Mouse (Mus musculus) MEL-GATA-1-ER (cell line): ENCODE results near the gene Gngt2.
"Not testable (repeated sequence)": the region's sequence is repeated elsewhere in the genome, so short reads cannot be mapped to it uniquely, and the experiment has no call there.

Experiments
- DNase-seq: peaks from one replicate; pipeline ENCODE4 v3.0.0-alpha.2; 2012; ENCODE audit warnings: low read depth; ENCODE audit errors: extremely low read depth

Gene Gngt2

GRCm38 (mm10) chr11:95840694-95841497 lies 3.9 kb downstream of the Gngt2 start:
- DNase-seq, result no peak

GRCm38 (mm10) chr11:95841498-95841830 lies 4.4 kb downstream of the Gngt2 start:
- no peak for DNase-seq

GRCm38 (mm10) chr11:95842074-95842681 lies 5.2 kb downstream of the Gngt2 start, which contains the start of gene Abi3:
Abi3 (minus strand) TSS chr11:95842476.
- DNase-seq, result no peak

- DNase-seq, result peak; percentile 54
Measured at GRCm38 (mm10) chr11:95842953-95843352, 5.9 kb downstream of the Gngt2 start.

GRCm38 (mm10) chr11:95843421-95843950 lies 6.5 kb downstream of the Gngt2 start:
- DNase-seq, result no peak

- DNase-seq, result no peak
Measured at GRCm38 (mm10) chr11:95844935-95845334, 7.9 kb downstream of the Gngt2 start.

GRCm38 (mm10) chr11:95850898-95851297 lies 13.9 kb downstream of the Gngt2 start:
- DNase-seq, result no peak

- no peak for DNase-seq
Measured at GRCm38 (mm10) chr11:95853684-95854083, 16.7 kb downstream of the Gngt2 start.

- DNase-seq, result no peak
Measured at GRCm38 (mm10) chr11:95857306-95857705, 20.3 kb downstream of the Gngt2 start.

- peak; percentile 19 for DNase-seq
Measured at GRCm38 (mm10) chr11:95857716-95858527, 20.9 kb downstream of the Gngt2 start.

- peak; percentile 96 for DNase-seq
Measured at GRCm38 (mm10) chr11:95858528-95859467, 21.8 kb downstream of the Gngt2 start.

GRCm38 (mm10) chr11:95859468-95859855 lies 22.4 kb downstream of the Gngt2 start:
- DNase-seq, result peak; percentile 66

GRCm38 (mm10) chr11:95860071-95860490 lies 23.1 kb downstream of the Gngt2 start:
- peak; percentile 40 for DNase-seq

GRCm38 (mm10) chr11:95861397-95861796 lies 24.4 kb downstream of the Gngt2 start:
- no peak for DNase-seq

GRCm38 (mm10) chr11:95869442-95869841 lies 32.4 kb downstream of the Gngt2 start:
- no peak for DNase-seq

- DNase-seq, result peak; percentile 39
Measured at GRCm38 (mm10) chr11:95869918-95870470, 33.0 kb downstream of the Gngt2 start.

GRCm38 (mm10) chr11:95875804-95876203 lies 38.8 kb downstream of the Gngt2 start:
- peak; percentile 35 for DNase-seq

GRCm38 (mm10) chr11:95876296-95876695 lies 39.3 kb downstream of the Gngt2 start:
- peak; percentile 55 for DNase-seq

- not testable (repeated sequence) for DNase-seq
Measured at GRCm38 (mm10) chr11:95879861-95880260, 42.8 kb downstream of the Gngt2 start.

GRCm38 (mm10) chr11:95890462-95891051 lies 53.5 kb downstream of the Gngt2 start:
- DNase-seq, result no peak
